Mouse (Mus musculus) megakaryocyte, embryonic 14.5 days (primary cell): ENCODE data around the gene Tmem150a.

Source experiments
- FLI1 ChIP-seq: IDR thresholded peaks from 2 replicates; pipeline ENCODE4 v1.6.1; 2012; ENCODE audit warnings: low read length, inconsistent platforms, mixed read lengths
- GATA1 ChIP-seq: IDR thresholded peaks from 3 replicates; pipeline ENCODE4 v1.6.1; 2012; ENCODE audit warnings: mixed read lengths, low read length, inconsistent platforms, borderline replicate concordance

DNA sequence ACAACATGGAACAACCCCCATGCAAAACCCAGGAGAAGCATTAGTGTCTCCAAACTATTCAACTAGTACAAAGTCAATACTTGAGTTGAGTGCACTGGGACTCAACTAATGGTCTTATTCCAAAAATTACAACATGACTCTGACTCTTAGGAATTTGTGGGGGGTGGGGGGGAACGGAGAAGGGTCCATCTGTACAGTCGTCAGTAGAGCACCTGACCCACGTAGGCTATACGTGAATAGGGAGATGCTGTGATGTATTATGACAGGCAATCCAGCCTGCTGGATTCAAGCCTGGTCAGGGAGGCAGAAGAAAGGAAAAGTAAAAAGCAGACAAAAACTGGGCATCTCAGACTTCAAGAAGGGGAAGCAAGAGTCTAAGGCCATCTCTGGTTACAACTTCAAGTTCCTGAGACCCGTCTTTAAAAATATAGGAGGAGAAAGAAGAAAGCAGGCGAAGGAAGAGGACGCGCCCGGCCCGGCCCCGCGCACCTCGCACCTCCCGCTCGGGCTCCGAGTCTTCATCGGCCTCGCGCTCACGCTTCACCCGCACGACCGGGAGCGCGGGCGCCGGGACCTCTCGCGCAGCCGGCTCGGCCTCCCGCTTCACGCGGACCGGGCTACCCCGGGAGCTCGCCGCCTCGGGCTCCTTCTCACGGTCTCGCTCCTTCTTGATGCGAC is 10.7 kb upstream of the Tmem150a start:
- TF ChIP-seq FLI1 = no peak
- no peak for TF ChIP-seq GATA1
